Mouse (Mus musculus) cerebellum, adult (tissue): ENCODE measurements at regions not wholly inside any gene's neighbourhood (a gene's known extent, or its start where the extent isn't known, plus 50 kb on each side); places are given as distances from the start of the nearest gene placed in this dataset.
"Not testable (repeated sequence)": the region's sequence is repeated elsewhere in the genome, so short reads cannot be mapped to it uniquely, and the experiment has no call there.

Experiments
- ATAC-seq: cut with Nextera tagmentation; 2 replicates; pipeline ENCODE4 v1.9.2; 2017; ENCODE audit warnings: mild to moderate bottlenecking, moderate library complexity, mixed read lengths; ENCODE audit not compliant: insufficient number of reproducible peaks, low FRiP score, low TSS enrichment

DNA sequence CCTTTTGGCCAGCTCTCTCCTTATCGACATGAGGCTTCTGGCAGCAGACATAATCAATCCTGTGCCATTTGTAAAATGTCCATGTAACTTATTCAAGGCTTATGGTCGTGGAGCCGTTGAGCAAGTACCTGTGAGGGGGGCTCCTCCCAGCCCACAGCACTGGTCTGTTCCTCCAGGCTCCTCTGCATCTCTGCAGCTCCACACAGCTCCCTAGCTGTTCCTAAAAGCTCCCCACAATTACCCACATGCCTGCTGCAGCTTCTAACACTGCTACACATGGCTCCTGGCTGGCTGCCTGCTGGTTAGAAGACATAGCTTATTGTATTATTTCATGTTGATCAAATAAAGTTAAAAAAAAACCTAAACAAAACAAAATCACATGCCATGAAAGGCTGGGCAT lies 77.9 kb downstream of the Tcp10c start:
- not testable (repeated sequence) for ATAC-seq

GRCm38 (mm10) chr17:13434146-13434545 lies 79.8 kb downstream of the Tcp10c start:
- not testable (repeated sequence) for ATAC-seq

DNA sequence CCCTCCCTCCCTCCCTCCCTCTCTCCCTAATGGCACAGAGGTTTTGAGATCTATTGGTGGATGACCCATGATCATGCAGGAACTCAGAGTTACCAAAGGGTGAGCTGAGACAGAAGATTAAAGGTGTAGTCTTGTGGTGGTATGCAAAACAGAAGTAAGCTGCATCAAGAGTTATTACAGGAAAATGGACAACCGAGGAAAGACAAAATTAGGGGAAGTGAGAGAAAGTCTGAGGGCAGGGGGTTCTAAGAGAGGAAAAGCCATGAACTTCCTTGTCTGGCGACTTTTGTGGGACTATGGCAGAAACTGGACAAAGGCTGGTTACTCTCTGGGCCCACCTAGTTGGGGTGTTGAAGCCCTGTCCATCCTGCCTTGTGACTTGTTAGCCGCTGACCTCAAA lies 84.4 kb downstream of the Tcp10c start:
- not testable (repeated sequence) for ATAC-seq

- not testable (repeated sequence) for ATAC-seq
Observed at GRCm38 (mm10) chr17:13440708-13441530, 86.5 kb downstream of the Tcp10c start.

- ATAC-seq, result not testable (repeated sequence)
Observed at GRCm38 (mm10) chr17:13442229-13442628, 87.9 kb downstream of the Tcp10c start.

GRCm38 (mm10) chr17:13456869-13457600 lies 102.7 kb downstream of the Tcp10c start:
- ATAC-seq, result not testable (repeated sequence)

DNA sequence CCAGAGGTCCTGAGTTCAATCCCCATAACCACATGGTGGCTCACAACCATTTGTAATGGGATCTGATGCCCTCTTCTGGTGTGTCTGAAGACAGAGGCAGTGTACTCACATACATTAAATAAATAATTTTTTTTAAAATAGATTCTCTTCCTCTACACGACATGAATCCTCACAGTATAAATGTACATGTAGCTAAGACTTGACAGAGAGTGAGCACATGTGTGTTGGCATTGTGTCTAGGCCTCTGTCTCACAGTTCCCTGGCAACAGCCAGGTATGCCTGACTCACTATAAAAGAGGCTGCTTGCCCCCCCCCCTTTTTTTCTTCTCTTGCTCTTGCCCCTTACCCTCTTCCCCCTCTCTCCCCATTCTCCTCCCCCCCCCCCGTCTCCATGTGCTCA lies 103.6 kb downstream of the Tcp10c start:
- not testable (repeated sequence) for ATAC-seq

DNA sequence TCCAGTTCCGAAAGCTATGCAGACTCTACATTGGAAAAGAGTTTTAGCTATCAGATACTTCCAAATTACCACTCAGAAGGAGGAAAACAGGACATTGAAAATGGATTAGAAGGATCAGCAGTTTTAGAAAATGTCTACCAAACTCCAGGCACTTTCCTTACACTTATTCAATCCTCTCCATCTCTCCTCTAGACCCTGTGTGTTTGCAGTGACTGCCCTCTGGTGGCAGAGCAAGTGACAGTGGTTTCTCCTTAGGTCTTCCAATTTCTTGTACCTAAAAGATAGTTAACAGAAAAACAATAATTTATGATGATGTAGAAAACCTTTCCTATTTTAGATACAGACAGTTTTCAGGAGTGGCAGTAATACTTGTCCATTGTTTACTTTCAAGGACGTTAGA lies 104.4 kb downstream of the Tcp10c start:
- ATAC-seq, result 0 out of 2 replicates have a peak, but pooled peaks have one; percentile 43

- ATAC-seq, result not testable (repeated sequence)
Observed at GRCm38 (mm10) chr17:13462663-13463062, 108.3 kb downstream of the Tcp10c start.

- ATAC-seq, result not testable (repeated sequence)
Observed at GRCm38 (mm10) chr17:13465822-13466221, 111.5 kb downstream of the Tcp10c start.

DNA sequence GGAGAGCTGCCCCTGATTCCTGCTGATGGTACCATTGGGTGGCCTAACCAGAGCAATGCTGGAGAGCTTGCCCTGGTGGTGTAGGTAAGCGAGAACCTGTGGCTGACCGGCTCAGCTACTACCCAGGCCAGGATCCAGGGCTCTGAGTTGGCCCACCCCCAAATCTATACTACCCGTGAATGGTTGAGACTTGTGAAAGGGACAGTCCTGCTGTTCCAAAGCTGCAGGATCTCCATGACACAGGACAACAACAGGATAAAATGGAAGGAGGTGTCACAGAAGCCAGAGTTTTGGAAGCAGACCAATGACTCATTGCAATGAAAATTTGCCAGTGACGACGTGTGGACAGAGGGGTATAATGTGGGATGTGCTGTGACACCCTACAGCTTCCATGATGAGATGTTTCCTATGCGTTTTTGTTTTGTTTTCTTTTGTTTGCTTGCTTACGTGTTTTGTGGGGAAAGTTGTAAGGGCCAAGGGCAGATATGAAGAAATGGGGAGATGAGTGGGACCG lies 115.6 kb downstream of the Tcp10c start:
- not testable (repeated sequence) for ATAC-seq

DNA sequence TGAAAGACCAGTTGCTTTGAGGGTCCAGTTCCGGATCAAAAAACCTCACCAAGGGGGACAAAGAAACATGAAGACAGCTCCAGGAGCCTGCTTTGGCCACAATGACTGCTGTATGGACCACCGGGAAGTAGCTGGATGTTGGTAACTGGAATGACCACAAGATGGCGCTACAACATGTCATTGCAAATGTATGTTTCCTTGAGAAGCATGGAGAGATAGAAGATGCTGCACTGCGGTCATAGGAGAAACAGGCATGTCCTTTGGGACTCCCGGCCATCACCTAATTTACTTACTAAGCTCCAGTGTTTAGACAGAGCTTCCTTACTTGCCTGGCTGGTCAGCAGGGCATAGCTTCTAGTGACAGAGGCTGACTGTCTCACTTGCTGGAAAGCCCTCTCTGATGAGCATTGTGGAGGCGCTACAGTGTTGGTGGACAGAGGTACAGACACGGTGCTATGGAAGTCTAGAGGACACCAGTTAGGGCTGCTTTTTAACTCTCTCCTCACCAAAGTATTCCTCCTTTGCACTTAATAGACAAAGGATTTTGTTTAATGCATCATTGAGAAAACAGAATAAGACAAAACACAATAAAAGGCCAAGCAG lies 118.2 kb downstream of the Tcp10c start:
- peak; percentile 68 for ATAC-seq

DNA sequence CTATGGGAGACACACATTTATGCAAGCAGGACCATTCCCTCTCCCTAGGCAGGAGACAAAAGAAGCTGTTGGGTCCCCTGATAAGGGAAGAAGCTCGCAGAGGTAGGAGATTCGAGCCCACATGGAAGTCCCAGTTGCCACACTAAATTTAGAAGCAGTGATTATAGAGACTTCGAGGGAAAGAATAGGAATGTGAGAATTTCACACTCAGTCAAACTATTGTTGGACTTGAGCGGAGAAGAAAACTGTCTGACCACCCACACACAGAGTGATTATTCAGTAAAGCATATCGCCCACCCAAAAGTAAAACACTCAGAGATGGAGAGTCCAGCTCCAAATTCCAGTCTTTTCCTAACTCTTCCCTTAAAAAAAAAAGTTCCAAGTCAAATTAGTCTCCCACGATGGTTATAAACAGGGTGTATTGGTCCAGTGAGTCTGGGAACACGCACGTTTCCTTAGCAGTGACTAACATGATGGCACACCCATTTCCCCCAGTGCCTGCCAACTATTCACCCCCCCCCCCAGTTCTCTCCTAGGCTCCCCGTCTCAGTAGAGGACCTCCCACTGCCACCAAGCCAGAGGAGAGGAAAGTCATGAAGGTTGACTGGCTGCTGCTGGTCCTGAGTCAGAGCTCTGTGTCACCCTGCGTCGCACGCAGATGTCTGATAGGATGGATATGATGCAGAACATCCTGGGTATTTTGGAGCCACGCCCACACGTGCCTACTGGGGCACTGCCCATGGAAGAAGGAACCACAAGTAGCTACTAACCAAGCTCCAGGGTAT lies 120.1 kb downstream of the Tcp10c start:
- ATAC-seq, result no peak

- no peak for ATAC-seq
Observed at GRCm38 (mm10) chr17:13478866-13479571, 124.6 kb downstream of the Tcp10c start.

GRCm38 (mm10) chr17:13479572-13480063 lies 125.2 kb downstream of the Tcp10c start:
- no peak for ATAC-seq

DNA sequence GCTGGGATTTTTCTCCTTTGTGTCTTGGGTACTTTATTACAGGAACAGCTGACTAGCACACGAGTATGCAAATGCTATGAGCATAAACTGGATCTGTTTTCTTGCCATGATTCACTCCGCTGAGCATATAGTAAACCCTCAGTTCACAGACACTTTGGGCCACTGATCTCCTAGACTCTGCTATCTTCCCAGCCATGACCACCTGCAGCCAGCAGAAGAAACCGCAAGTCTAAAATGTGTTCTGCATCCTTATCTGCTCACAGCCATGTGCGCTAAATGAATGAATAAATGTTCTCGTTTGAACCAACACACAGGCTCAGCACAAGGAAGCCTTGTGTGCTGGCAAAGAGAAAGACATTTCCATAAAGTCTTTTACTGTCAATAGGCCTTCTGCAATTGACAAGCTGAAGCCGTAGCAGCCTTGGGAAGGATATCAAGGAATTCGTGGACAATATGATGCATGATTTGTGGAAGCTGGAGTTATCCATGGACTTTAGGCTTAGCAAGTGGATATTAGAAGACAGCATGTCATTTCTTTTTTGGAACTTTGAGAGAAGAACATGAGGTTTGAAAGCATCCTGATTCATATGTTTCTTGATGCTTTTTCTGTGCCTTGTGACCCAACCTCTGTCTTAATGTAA lies 127.2 kb downstream of the Tcp10c start:
- ATAC-seq, result no peak

- ATAC-seq, result no peak
Observed at GRCm38 (mm10) chr17:13482136-13482535, 127.8 kb downstream of the Tcp10c start.

- ATAC-seq, result no peak
Observed at GRCm38 (mm10) chr17:13487291-13488215, 133.2 kb downstream of the Tcp10c start.
